Mouse (Mus musculus) MEL (cell line): ENCODE results near the gene Dcaf10. TPM values are rescaled to one million over a fixed set of nuclear protein-coding genes. Genes with fewer than 3 reads are reported as not detected.
A peak's percentile ranks its signal among the peaks of the same experiment; 100 is the strongest.

Experiments
- DNase-seq: peaks from one replicate; pipeline ENCODE4 v3.0.0; 2011; ENCODE audit warnings: low read depth, low spot score
- H3K27ac ChIP-seq: 2 replicates; pipeline ENCODE4 v1.5.1; 2012; ENCODE audit warnings: low read depth, mild to moderate bottlenecking, control low read depth, low read length, moderate library complexity; ENCODE audit not compliant: control insufficient read depth
- H3K27me3 ChIP-seq, 2 experiments: fragments of 150-350 bp in 1 of 2; sonication (generic) in 1 of 2; 2 replicates each; pipeline ENCODE4 v1.6.1; 2012; ENCODE audit warnings: low read length in 2 of 2, mild to moderate bottlenecking in 2 of 2, improper control_type of control experiment in 1 of 2, moderate library complexity in 1 of 2; ENCODE audit not compliant: insufficient read depth in 2 of 2, control insufficient read depth in 1 of 2
- H3K36me3 ChIP-seq, 2 experiments: 2 replicates each; pipeline ENCODE4 v1.6.1; 2012 to 2014; ENCODE audit warnings: low read length in 2 of 2, improper control_type of control experiment in 1 of 2, inconsistent platforms in 1 of 2, mild to moderate bottlenecking in 1 of 2; ENCODE audit not compliant: insufficient read depth in 2 of 2, control insufficient read depth in 1 of 2
- H3K4me1 ChIP-seq, 2 experiments: fragments of 150-350 bp in 1 of 2; sonication (generic) in 1 of 2; 2 replicates each; pipeline ENCODE4 v1.6.1; 2012; ENCODE audit warnings: low read length in 2 of 2, improper control_type of control experiment in 1 of 2, mild to moderate bottlenecking in 1 of 2; ENCODE audit not compliant: insufficient read depth in 2 of 2, control insufficient read depth in 1 of 2
- H3K4me3 ChIP-seq, 2 experiments: fragments of 150-350 bp in 1 of 2; sonication (generic) in 1 of 2; 2 replicates each; pipeline ENCODE4 v1.5.1; 2012; ENCODE audit warnings: low read depth in 2 of 2, low read length in 2 of 2, mild to moderate bottlenecking in 2 of 2, moderate library complexity in 2 of 2, control low read depth in 1 of 2, improper control_type of control experiment in 1 of 2; ENCODE audit not compliant: control insufficient read depth in 1 of 2, insufficient read depth in 1 of 2
- H3K79me2 ChIP-seq: 2 replicates; pipeline ENCODE4 v1.6.1; 2012; ENCODE audit warnings: mild to moderate bottlenecking, low read length, moderate library complexity; ENCODE audit not compliant: control insufficient read depth, poor library complexity, insufficient read depth
- H3K9ac ChIP-seq: 2 replicates; pipeline ENCODE4 v1.6.1; 2012; ENCODE audit warnings: low read depth, mild to moderate bottlenecking, control low read depth, low read length, moderate library complexity; ENCODE audit not compliant: control insufficient read depth, poor library complexity, severe bottlenecking
- H3K9me3 ChIP-seq: fragments of 150-350 bp; sonication (generic); replicated peaks from 2 replicates; pipeline ENCODE4 v1.6.1; 2012; ENCODE audit warnings: mild to moderate bottlenecking, low read length, improper control_type of control experiment, moderate library complexity; ENCODE audit not compliant: insufficient read depth
- CHD1 ChIP-seq: IDR thresholded peaks from 2 replicates; pipeline ENCODE4 v1.6.1; 2012; ENCODE audit warnings: low read depth, mild to moderate bottlenecking, inconsistent platforms, low read length, improper control_type of control experiment
- CHD2 ChIP-seq: IDR thresholded peaks from 2 replicates; pipeline ENCODE4 v1.6.1; 2011; ENCODE audit warnings: low read length, improper control_type of control experiment
- CTCF ChIP-seq, 3 experiments: IDR thresholded peaks in 2 of 3; conservative IDR thresholded peaks in 1 of 3; 2 replicates each; pipeline ENCODE4 v1.5.1; 2011 to 2012; ENCODE audit warnings: low read length in 3 of 3, low read depth in 2 of 3, mild to moderate bottlenecking in 2 of 3, improper control_type of control experiment in 1 of 3, inconsistent platforms in 1 of 3, mixed read lengths in 1 of 3, moderate library complexity in 1 of 3; ENCODE audit not compliant: control insufficient read depth in 1 of 3, insufficient read depth in 1 of 3, poor library complexity in 1 of 3, severe bottlenecking in 1 of 3
- EP300 ChIP-seq, 2 experiments: IDR thresholded peaks; 2 replicates each; pipeline ENCODE4 v1.6.1; 2011; ENCODE audit warnings: improper control_type of control experiment in 2 of 2, low read length in 2 of 2, low read depth in 1 of 2, mild to moderate bottlenecking in 1 of 2
- GABPA ChIP-seq: IDR thresholded peaks from 2 replicates; pipeline ENCODE4 v1.6.1; 2012; ENCODE audit warnings: low read depth, mild to moderate bottlenecking, inconsistent platforms, low read length, improper control_type of control experiment, moderate library complexity
- GATA1 ChIP-seq: IDR thresholded peaks from 2 replicates; pipeline ENCODE4 v1.6.1; 2011; ENCODE audit warnings: low read depth, low read length, improper control_type of control experiment
- HCFC1 ChIP-seq: IDR thresholded peaks from 2 replicates; pipeline ENCODE4 v1.6.1; 2012; ENCODE audit warnings: low read depth, mild to moderate bottlenecking, inconsistent platforms, low read length, improper control_type of control experiment, moderate library complexity
- MXI1 ChIP-seq: IDR thresholded peaks from 2 replicates; pipeline ENCODE4 v1.6.1; 2011; ENCODE audit warnings: mild to moderate bottlenecking, low read depth, low read length, improper control_type of control experiment
- NRF1 ChIP-seq: IDR thresholded peaks from 2 replicates; pipeline ENCODE4 v1.6.1; 2014; ENCODE audit warnings: low read depth, mild to moderate bottlenecking, inconsistent platforms, low read length, improper control_type of control experiment, moderate library complexity; ENCODE audit not compliant: poor library complexity, insufficient read depth, severe bottlenecking
- POLR2A ChIP-seq, 2 experiments: IDR thresholded peaks; 2 replicates each; pipeline ENCODE4 v1.6.1; 2011 to 2012; ENCODE audit warnings: low read length in 2 of 2, mild to moderate bottlenecking in 2 of 2, control low read depth in 1 of 2, improper control_type of control experiment in 1 of 2, low read depth in 1 of 2, moderate library complexity in 1 of 2; ENCODE audit not compliant: control insufficient read depth in 1 of 2, insufficient read depth in 1 of 2, poor library complexity in 1 of 2
- RCOR1 ChIP-seq: IDR thresholded peaks from 2 replicates; pipeline ENCODE4 v1.6.1; 2012; ENCODE audit warnings: low read depth, mild to moderate bottlenecking, inconsistent platforms, low read length, improper control_type of control experiment
- SIN3A ChIP-seq: IDR thresholded peaks from 2 replicates; pipeline ENCODE4 v1.6.1; 2012; ENCODE audit warnings: low read length, improper control_type of control experiment, inconsistent platforms
- TCF12 ChIP-seq: IDR thresholded peaks from 2 replicates; pipeline ENCODE4 v1.6.1; 2014; ENCODE audit warnings: low read depth, mild to moderate bottlenecking, inconsistent platforms, low read length, improper control_type of control experiment, moderate library complexity
- polyA plus RNA-seq, 2 experiments: library from polyadenylated mRNA; stranded (reverse) in 1 of 2; unstranded in 1 of 2; fragments of >175 nt in 1 of 2; fragments of >200 nt in 1 of 2; gene quantifications; 2 replicates each; pipeline versions ENCODE4 v1.2.1 to v1.2.4; 2012; ENCODE audit warnings: low replicate concordance in 2 of 2, low read depth in 1 of 2; ENCODE audit not compliant: insufficient read length in 2 of 2, insufficient read depth in 1 of 2, missing spikeins in 1 of 2
- total RNA-seq: library from RNA; depleted of rRNA; stranded (reverse); fragments of 300-350 nt; gene quantifications from 2 replicates; pipeline ENCODE4 v1.2.3, GENCODE M21; 2012

Gene Dcaf10
- total and polyA plus RNA-seq, 3 experiments = 7.6 to 10.7 TPM; not detected in 1

DNA sequence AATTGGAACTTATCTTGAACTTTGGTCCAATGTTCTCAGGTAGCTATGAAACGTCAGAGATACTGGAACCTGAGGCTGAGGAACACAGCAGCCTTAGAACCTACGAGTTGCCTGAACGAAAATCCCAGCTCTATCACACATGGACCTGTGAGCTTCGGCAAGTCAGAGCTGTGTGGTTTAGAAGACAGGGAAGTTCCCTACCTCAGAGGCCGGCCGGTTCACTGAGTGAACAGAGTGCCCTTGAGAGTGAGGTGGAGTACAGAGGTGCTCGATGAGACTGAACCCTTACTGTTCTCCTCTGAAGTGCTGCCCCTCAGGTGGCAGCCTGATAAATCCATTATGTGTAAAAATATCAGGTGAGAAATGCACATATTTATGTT, 61.6 kb downstream of the Dcaf10 start:
- peak overlapping the region; percentile 84 for H3K27ac ChIP-seq
- H3K9ac ChIP-seq = peak overlapping the region; percentile 25; the same call in 1 of the 2 replicates
- H3K79me2 ChIP-seq = peaks cover 32% of the 10 kb centered on the region
- H3K27me3 ChIP-seq = no peaks in the 10 kb centered on the region
- H3K4me1 ChIP-seq = peaks cover 10 to 36% of the 10 kb centered on the region in 2 experiments
- H3K36me3 ChIP-seq = peaks cover 14 to 34% of the 10 kb centered on the region in 2 experiments; a peak in 3 of 4 replicates
- no peaks in the 10 kb centered on the region for H3K9me3 ChIP-seq
- TF ChIP-seq GATA1 (no peak), CHD1 (no peak), CHD2 (no peak), POLR2A (IDR thresholded peaks at IDR 0.05; ENCODE audit: control insufficient read depth in 1 of 2, insufficient read depth in 1 of 2, low read depth in 1 of 2, low read length in 2 of 2, poor library complexity in 1 of 2) (no peak), TCF12 (no peak), CTCF (IDR thresholded peaks at IDR 0.05 in 2 of 3, conservative IDR thresholded peaks at IDR 0.05 in 1 of 3; ENCODE audit: control insufficient read depth in 1 of 3, insufficient read depth in 1 of 3, low read depth in 2 of 3, low read length in 3 of 3, poor library complexity in 1 of 3, severe bottlenecking in 1 of 3) (no peak)
- TF ChIP-seq, all 39 proteins: peak for 0
- peak; percentile 68 for DNase-seq
- no peak overlapping the region; a peak in 1 of 4 replicates for H3K4me3 ChIP-seq

DNA sequence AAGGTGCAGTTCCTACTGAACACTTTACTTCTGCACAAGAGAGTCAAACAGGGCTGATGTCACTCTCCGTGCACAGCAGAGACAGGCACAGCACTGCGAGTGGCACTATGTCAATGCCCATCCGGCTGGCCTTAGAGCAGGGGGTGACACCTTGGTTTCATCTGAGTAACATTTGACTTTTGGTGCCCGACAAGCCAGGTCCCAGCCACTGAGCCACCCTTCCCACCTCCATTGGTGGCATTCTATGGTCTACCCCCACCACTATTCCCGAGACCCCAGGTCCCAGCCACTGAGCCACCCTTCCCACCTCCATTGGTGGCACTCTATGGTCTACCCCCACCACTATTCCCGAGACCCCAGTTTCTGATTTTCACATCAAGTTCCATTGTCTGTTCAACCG, 62.2 kb downstream of the Dcaf10 start:
- H3K27ac ChIP-seq = peak overlapping the region; percentile 84
- peaks cover 32% of the 10 kb centered on the region for H3K79me2 ChIP-seq
- H3K36me3 ChIP-seq = peaks cover 14 to 34% of the 10 kb centered on the region in 2 experiments; a peak in 3 of 4 replicates
- TF ChIP-seq CHD2 = no peak
- no peak for TF ChIP-seq MXI1
- no peak for TF ChIP-seq TCF12
- H3K9ac ChIP-seq = peak overlapping the region; percentile 25; the same call in 1 of the 2 replicates
- DNase-seq = no peak
- H3K4me1 ChIP-seq = peaks cover 10 to 36% of the 10 kb centered on the region in 2 experiments
- no peaks in the 10 kb centered on the region for H3K27me3 ChIP-seq
- H3K9me3 ChIP-seq = no peaks in the 10 kb centered on the region
- no peak overlapping the region for H3K4me3 ChIP-seq

GRCm38 (mm10) chr4:45405315-45405714, 63.4 kb downstream of the Dcaf10 start:
- Histone ChIP-seq H3K9me3 (no peaks in the 10 kb centered on the region), H3K79me2 (peaks cover 32% of the 10 kb centered on the region), H3K4me1 (peaks cover 10 to 36% of the 10 kb centered on the region in 2 experiments), H3K9ac (no peak overlapping the region), H3K27me3 (no peaks in the 10 kb centered on the region), H3K4me3 (no peak overlapping the region), H3K27ac (no peak overlapping the region), H3K36me3 (peaks cover 11 to 37% of the 10 kb centered on the region in 2 experiments; a peak in 3 of 4 replicates)
- no peak for DNase-seq
- TF ChIP-seq SIN3A (no peak), GATA1 (no peak), EP300 (IDR thresholded peaks at IDR 0.05; ENCODE audit: low read depth in 1 of 2, low read length in 2 of 2) (no peak), HCFC1 (no peak), NRF1 (no peak), TCF12 (no peak), RCOR1 (no peak), GABPA (no peak)
- TF ChIP-seq, all 39 proteins: peak for 0
